Mouse (Mus musculus) heart, postnatal 0 days (tissue): ENCODE data around the gene Zfp872. TPM values are rescaled to one million over a fixed set of nuclear protein-coding genes. Genes with fewer than 3 reads are reported as not detected.
A peak's percentile ranks its signal among the peaks of the same experiment; 100 is the strongest.

ENCODE experiments used
- ATAC-seq: fragments of 200-750 bp; cut with Nextera tagmentation; 2 replicates; pipeline ENCODE4 v1.8.0; 2017; ENCODE audit warnings: low read depth, moderate number of reproducible peaks, moderate library complexity; ENCODE audit not compliant: insufficient read depth
- DNase-seq: peaks from one replicate; pipeline ENCODE4 v3.0.0-alpha.2; 2016; ENCODE audit warnings: low spot score
- H3K27ac ChIP-seq: fragments of 300-500 bp; sonication (generic); 2 replicates; pipeline ENCODE4 v1.5.1; 2014; ENCODE audit warnings: low read depth, mild to moderate bottlenecking
- H3K27me3 ChIP-seq: fragments of 300-500 bp; sonication (generic); 2 replicates; pipeline ENCODE4 v1.6.1; 2014; ENCODE audit warnings: low read length, mixed read lengths; ENCODE audit not compliant: control insufficient read depth, insufficient read depth
- H3K36me3 ChIP-seq: fragments of 300-500 bp; sonication (generic); replicated peaks from 2 replicates; pipeline ENCODE4 v1.6.1; 2014; ENCODE audit warnings: low read length, mixed read lengths; ENCODE audit not compliant: control insufficient read depth, insufficient read depth
- H3K4me1 ChIP-seq: fragments of 300-500 bp; sonication (generic); 2 replicates; pipeline ENCODE4 v1.6.1; 2014; ENCODE audit warnings: antibody characterized with exemption; ENCODE audit not compliant: control insufficient read depth, insufficient read depth
- H3K4me2 ChIP-seq: fragments of 300-500 bp; sonication (generic); 2 replicates; pipeline ENCODE4 v1.6.1; 2014; ENCODE audit warnings: low read depth, mild to moderate bottlenecking, low read length, moderate library complexity
- H3K4me3 ChIP-seq: fragments of 300-500 bp; sonication (generic); 2 replicates; pipeline ENCODE4 v1.5.1; 2014; ENCODE audit warnings: low read depth, low read length
- H3K9ac ChIP-seq: fragments of 300-500 bp; sonication (generic); replicated peaks from 2 replicates; pipeline ENCODE4 v1.6.1; 2014; ENCODE audit warnings: low read depth, low read length, mixed read lengths
- H3K9me3 ChIP-seq: fragments of 300-500 bp; sonication (generic); replicated peaks from 2 replicates; pipeline ENCODE4 v1.6.1; 2016; ENCODE audit warnings: low read length; ENCODE audit not compliant: control insufficient read depth
- CTCF ChIP-seq: IDR thresholded peaks from 2 replicates; pipeline ENCODE4 v1.5.1; 2016; ENCODE audit warnings: antibody characterized with exemption, control low read depth, low read depth
- EP300 ChIP-seq: IDR thresholded peaks from 2 replicates; pipeline ENCODE4 v1.6.1; 2016; ENCODE audit warnings: antibody characterized with exemption, low read depth
- WGBS: fragments of 180-500 bp; shearing (Covaris S2); extraction: QIAGEN DNeasy Blood & Tissue Kit; methylation state at CpG from one replicate; pipeline ENCODE4 v1.1.7; 2014; 5-methylcytosine and 5-hydroxymethylcytosine counted together
- polyA plus RNA-seq: library from polyadenylated mRNA; unstranded; fragments of >200 nt; fragmentation: Nextera tagmentation; extraction: Ambion mirVana; gene quantifications from 2 replicates; pipeline ENCODE4 v1.2.1, GENCODE M21; 2015
- total RNA-seq: library from RNA; depleted of rRNA; stranded (reverse); fragments of >200 nt; gene quantifications from 2 replicates; pipeline ENCODE4 v1.2.3, GENCODE M21; 2014; ENCODE audit warnings: low replicate concordance; rRNA removed

The Zfp872 gene
- total RNA-seq: not detected in 2 replicates
- not detected in 2 replicates for polyA plus RNA-seq

DNA sequence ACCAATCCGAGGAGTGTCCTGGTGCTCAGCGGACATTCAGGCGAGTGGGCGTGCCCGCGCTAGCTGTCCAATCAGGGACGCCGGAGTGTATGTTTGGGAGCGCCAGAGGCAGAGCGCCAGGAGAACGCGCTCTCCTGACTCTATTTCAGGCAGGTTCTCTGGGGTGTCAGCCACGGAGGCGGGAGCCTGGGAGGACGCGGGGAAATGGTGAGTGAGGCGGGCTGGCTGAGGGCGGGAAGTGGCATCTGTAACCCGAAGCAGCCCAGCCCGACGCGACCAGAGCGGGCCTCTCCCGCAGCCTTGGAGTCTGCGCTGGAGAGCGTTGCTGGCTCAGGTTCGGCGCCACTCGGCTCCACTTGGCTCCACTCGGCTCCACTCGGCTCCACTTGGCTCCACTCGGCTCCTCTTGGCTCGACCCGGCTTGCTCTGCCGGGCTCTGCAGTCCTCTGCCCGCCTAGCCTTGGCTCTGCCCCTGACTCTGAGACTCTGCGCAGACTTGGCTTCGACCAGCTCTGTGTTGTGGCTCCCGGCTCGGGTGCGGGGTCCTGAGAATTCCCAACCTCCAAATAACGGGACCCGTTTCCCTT, at the start of gene Zfp872:
Zfp872 (plus strand) TSS at position 66 of the 587 bp plus-strand sequence.
- peak within 1 kb of the TSS; percentile 58 for H3K4me2 ChIP-seq
- WGBS: 13% methylated on average over 41 of the region's 43 CpGs
- no peak for DNase-seq

DNA sequence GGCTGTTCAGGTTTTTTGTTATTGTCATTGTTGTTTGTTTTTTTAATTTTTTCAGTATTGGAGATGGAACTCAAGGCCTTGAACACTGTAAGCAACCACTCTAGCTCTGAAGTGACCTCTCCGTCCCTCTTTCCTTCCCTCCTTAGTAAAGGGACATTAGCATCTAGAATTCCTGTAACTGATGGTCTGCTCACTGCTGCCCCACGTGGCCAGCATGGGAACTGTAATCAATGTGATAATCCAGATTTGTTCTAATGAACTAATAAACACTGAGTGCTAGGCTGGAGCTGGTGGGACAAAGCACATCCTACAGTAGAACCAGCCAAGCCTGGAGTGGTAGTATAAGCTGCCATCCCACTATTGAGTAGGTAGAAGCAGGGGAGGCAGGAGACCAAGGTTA, 49.4 kb upstream of the Zfp872 start:
- no peak for DNase-seq
- ATAC-seq: no peak; the same call in 1 of the 2 replicates
- Histone ChIP-seq H3K9ac (no peak overlapping the region), H3K4me2 (no peak overlapping the region), H3K27me3 (no peaks in the 10 kb centered on the region), H3K27ac (no peak overlapping the region), H3K9me3 (no peaks in the 10 kb centered on the region), H3K4me1 (no peaks in the 10 kb centered on the region), H3K4me3 (no peak overlapping the region), H3K36me3 (no peaks in the 10 kb centered on the region)
- TF ChIP-seq EP300 (no peak), CTCF (peak; percentile 85)
- 27% methylated on average over 2 of the region's 2 CpGs for WGBS

More for the DNA sequence above, at the start of gene Zfp872:
- ATAC-seq: peak; percentile 69
- H3K36me3 ChIP-seq: no peaks in the 10 kb centered on the region
- no peaks in the 10 kb centered on the region for H3K27me3 ChIP-seq
- H3K4me3 ChIP-seq: peak within 1 kb of the TSS; percentile 36
- no peak within 1 kb of the TSS for H3K27ac ChIP-seq
- no peak within 1 kb of the TSS for H3K9ac ChIP-seq
- H3K9me3 ChIP-seq: peaks cover 13% of the 10 kb centered on the region; the same call in 1 of the 2 replicates
- H3K4me1 ChIP-seq: no peaks in the 10 kb centered on the region
- TF ChIP-seq EP300: no peak
- no peak for TF ChIP-seq CTCF

- Histone ChIP-seq H3K9ac (no peak overlapping the region), H3K4me2 (no peak overlapping the region), H3K27ac (no peak overlapping the region), H3K36me3 (no peaks in the 10 kb centered on the region), H3K4me3 (no peak overlapping the region), H3K27me3 (no peaks in the 10 kb centered on the region), H3K9me3 (no peaks in the 10 kb centered on the region), H3K4me1 (no peaks in the 10 kb centered on the region)
- TF ChIP-seq EP300: no peak
- no peak for TF ChIP-seq CTCF
- WGBS: 78% methylated on average over 5 of the region's 5 CpGs
- DNase-seq (no peak), ATAC-seq (no peak)
These were observed 48.1 kb upstream of the Zfp872 start for GRCm38 (mm10) chr9:22139746-22140145.

DNA sequence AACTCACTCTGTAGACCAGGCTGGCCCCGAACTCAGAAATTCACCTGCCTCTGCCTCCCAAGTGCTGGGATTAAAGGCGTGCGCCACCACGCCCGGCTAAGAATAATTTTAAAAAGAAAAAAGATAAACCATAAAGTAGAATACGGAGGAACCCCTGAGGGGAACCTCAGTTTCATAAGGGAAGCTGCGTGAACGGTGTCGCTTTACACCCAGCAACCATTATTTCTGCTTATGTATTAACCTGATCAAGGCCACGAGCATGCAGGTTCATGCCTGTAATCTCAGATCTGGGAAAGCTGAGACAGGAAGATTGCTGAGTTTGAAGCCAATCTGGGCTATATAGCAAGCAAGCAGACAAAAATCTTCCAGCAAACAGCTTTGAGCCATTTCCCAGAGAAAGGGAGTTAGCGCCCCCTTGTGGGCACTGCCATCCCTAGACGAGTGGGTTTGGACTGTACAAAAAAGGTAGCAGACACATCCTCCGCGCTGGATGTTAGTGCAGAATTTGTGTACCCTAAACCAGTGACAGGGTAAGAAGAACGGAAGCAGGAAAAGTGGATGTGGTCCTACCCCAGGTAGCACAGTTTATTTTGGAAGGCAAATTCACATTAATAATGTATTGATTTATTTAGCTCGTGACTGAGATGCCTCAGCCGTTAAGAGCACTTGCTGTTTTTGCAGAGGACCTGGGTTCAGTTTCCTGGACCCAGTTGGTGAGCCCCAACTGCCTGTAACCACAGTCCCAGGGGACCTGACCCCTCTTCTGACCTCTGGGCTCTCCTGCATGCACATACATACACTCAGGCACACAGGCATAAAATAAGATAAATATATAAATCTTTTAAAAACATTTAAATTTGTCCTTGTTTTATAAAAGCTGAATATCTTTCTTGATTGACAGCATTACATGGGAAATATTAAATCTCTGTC, 44.5 kb upstream of the Zfp872 start:
- no peaks in the 10 kb centered on the region for H3K27me3 ChIP-seq
- H3K27ac ChIP-seq: no peak overlapping the region
- no peaks in the 10 kb centered on the region for H3K4me1 ChIP-seq
- DNase-seq (peak; percentile 50), ATAC-seq (peak; percentile 66)
- WGBS: 44% methylated on average over 17 of the region's 17 CpGs
- H3K36me3 ChIP-seq: no peaks in the 10 kb centered on the region
- no peaks in the 10 kb centered on the region; the same call in 1 of the 2 replicates for H3K9me3 ChIP-seq
- H3K4me3 ChIP-seq: no peak overlapping the region
- no peak overlapping the region for H3K4me2 ChIP-seq
- no peak overlapping the region for H3K9ac ChIP-seq
- TF ChIP-seq CTCF (peak; percentile 95), EP300 (no peak)

DNA sequence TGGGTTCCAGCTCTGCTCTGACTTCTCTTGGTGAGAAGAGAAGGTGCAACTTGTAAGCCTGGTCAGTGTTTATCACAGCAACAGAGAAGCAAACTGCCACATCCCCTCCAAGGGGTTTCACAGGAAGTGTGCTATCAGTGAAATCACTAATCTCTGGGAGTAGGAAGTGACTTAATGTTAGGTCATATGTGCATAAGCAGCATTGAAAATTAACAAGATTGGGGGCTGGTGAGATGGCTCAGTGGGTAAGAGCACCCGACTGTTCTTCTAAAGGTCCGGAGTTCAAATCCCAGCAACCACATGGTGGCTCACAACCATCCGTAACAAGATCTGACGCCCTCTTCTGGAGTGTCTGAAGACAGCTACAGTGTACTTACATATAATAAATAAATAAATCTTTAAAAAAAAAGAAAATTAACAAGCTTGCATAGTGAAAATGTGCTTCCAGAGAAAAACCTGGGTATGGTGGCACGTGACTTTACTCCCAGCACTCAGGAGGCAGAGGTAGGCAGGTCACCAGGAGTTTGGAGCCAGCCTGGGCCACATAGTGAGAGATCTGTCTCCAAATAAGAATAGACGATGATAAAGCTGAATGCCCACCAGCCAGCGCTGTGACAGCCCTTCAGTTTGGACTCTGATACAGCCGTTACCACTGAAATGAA, 43.5 kb upstream of the Zfp872 start:
- ATAC-seq (no peak), DNase-seq (no peak)
- H3K4me3 ChIP-seq: no peak overlapping the region
- H3K4me2 ChIP-seq: no peak overlapping the region
- no peak overlapping the region for H3K27ac ChIP-seq
- H3K4me1 ChIP-seq: no peaks in the 10 kb centered on the region
- H3K9ac ChIP-seq: no peak overlapping the region
- H3K27me3 ChIP-seq: no peaks in the 10 kb centered on the region
- 73% methylated on average over 7 of the region's 8 CpGs for WGBS
- TF ChIP-seq CTCF: no peak
- no peak for TF ChIP-seq EP300
- H3K36me3 ChIP-seq: no peaks in the 10 kb centered on the region
- H3K9me3 ChIP-seq: no peaks in the 10 kb centered on the region; the same call in none of the 2 replicates
